Mouse (Mus musculus): ENCODE results near the gene Pde5a.

DNA sequence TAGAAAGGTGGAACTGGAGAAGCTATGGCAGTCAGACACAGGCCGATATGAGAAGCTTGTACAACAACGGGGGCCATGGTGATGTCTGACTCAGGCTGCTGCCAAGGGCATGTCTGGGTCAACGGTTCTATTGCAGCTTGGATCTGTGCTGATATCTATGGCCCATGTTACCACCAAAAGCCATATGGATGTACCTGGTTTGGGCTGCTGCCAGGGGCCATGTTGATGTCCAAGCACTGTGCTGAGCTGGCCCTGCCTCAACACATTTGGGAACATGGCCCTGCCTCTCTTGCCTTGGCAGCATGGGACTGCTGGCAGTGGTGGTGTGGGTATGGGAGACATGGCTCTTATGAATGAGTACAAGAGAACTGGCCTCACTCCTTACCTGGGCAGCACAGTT, 47.9 kb upstream of the Pde5a start:
- TF ChIP-seq CTCF (IDR thresholded peaks at IDR 0.05; ENCODE audit: insufficient read depth, low read length) (no peak), POLR2A (IDR thresholded peaks at IDR 0.05; ENCODE audit: borderline replicate concordance, extremely low read depth, low read depth, low read length) (no peak)

All from lung, adult 2 months (tissue).